Mouse (Mus musculus) neural tube, embryonic 10.5 days (tissue): ENCODE measurements at regions not wholly inside any gene's neighbourhood (a gene's known extent, or its start where the extent isn't known, plus 50 kb on each side); places are given as distances from the start of the nearest gene placed in this dataset.

ENCODE experiments used
- DNase-seq: peaks from one replicate; pipeline ENCODE4 v3.0.0-alpha.2; 2017; ENCODE audit warnings: low spot score; ENCODE audit errors: extremely low spot score

GRCm38 (mm10) chr12:58454828-58455227 lies 185.7 kb upstream of the Clec14a start:
- no peak for DNase-seq

GRCm38 (mm10) chr12:58443007-58443406 lies 173.9 kb upstream of the Clec14a start:
- DNase-seq, result no peak

GRCm38 (mm10) chr12:58441962-58442361 lies 172.9 kb upstream of the Clec14a start:
- DNase-seq, result no peak

GRCm38 (mm10) chr12:58440666-58441065 lies 171.6 kb upstream of the Clec14a start:
- DNase-seq, result no peak

GRCm38 (mm10) chr12:58437031-58437430 lies 167.9 kb upstream of the Clec14a start:
- no peak for DNase-seq

DNA sequence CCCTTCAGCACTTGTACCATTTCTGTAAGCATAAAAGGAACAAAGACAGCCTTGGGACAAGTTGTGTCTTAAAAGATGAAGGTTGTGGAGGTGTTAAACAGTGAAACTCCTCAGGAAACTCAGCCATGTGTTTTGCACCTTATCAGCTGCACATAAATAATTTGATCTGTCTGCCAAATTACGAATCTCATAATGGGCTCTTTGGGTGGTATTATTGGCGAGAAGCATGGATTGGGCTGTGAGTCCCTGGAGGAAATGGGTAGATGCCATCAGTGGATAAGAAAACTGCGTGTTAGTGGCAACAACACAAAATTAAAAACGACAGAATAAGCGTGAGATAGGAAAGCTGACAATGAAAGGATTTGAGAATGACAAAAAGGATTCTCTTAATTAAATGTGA lies 165.4 kb upstream of the Clec14a start:
- DNase-seq, result no peak

- no peak for DNase-seq
These were observed 160.8 kb upstream of the Clec14a start for GRCm38 (mm10) chr12:58429929-58430328.

GRCm38 (mm10) chr12:58426758-58427157 lies 157.7 kb upstream of the Clec14a start:
- no peak for DNase-seq

GRCm38 (mm10) chr12:58425961-58426360 lies 156.9 kb upstream of the Clec14a start:
- no peak for DNase-seq

DNA sequence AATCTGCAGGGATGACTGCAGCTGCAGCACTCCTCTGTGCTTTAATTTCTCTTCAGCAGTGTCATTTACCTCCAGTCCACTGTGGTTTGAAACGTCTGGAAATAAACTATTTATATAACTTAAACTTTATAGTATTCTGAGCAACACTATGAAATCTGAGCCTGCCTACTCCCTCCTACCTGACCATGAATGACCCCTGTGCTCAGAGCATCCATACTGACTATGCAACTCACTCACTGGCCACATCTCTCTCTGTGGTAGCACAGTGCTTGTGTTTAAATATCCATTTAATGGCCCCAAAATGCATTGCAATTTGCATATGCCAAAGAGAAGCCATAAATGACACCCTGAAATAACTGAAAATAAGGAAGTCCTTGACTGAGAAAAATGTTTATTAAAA lies 154.5 kb upstream of the Clec14a start:
- no peak for DNase-seq

DNA sequence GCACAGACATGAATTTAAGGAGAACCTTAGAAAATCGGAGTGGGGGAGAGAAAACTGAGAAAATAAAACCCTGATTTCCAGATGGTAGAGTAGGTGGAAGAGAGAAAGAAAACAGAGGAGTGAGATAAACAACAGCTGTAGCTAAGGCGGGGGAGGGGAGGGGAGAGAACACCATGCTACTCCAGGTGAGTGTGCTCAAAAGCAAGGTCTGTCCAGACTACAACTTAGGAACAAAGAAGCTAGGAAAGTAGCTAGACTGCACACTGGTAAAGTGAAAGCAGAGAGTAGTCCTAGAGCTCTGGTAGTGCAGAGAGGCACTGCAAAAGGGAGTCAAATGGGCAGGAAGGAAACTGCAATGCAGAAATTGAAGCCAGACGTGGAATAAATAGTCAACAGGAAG lies 132.8 kb upstream of the Clec14a start:
- no peak for DNase-seq

GRCm38 (mm10) chr12:58360258-58360657 lies 91.2 kb upstream of the Clec14a start:
- DNase-seq, result no peak

- no peak for DNase-seq
These were observed 65.1 kb upstream of the Clec14a start for GRCm38 (mm10) chr12:58334163-58334562.

GRCm38 (mm10) chr12:58329913-58330312 lies 60.8 kb upstream of the Clec14a start:
- DNase-seq, result no peak

DNA sequence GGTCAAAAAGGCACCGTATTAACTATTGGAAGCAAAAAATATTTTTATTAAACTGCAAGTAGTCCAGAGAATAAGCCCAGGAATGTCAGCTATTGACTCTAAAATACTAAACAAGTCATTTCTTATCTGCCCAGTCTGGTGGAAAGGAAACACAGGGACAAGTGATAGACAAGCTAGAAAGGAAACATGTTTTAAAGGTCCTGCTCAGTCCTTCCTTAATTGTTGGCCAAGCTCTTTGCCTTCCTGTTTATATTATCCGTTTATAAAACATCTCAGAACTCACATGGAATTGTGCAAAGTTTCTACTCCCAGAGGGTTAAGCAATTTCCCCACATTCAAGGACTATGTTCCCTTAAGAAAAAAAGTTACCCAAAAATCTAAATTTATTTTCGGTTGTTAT lies 54.9 kb upstream of the Clec14a start:
- DNase-seq, result no peak
